Mouse (Mus musculus): ENCODE data around the gene Fam227a.
A peak's percentile ranks its signal among the peaks of the same experiment; 100 is the strongest.

Fam227a gene

DNA sequence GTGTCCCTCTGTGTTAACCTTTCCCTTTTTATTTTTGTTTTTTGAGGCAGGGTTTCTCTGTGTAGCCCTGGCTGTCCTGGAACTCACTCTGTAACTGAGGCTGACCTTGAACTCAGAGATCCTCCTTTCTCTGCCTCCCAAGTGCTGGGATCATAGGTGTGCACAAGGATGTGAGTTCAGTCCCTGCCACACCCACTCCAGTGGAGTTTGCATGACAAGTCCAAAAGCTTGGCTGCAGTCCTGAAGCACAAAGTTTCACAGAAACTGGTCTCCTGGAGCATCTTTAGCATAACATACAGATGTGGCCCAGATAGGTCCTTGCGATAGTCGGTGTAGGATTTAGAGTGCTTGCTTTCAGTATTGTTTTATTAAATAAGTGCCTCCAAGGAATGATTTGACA is 49.5 kb downstream of the Fam227a start:
- no peak for DNase-seq

GRCm38 (mm10) chr15:79608214-79608613 is 50.5 kb downstream of the Fam227a start:
- DNase-seq, result no peak

GRCm38 (mm10) chr15:79607757-79608156 is 51.0 kb downstream of the Fam227a start:
- DNase-seq, result peak; percentile 64

DNA sequence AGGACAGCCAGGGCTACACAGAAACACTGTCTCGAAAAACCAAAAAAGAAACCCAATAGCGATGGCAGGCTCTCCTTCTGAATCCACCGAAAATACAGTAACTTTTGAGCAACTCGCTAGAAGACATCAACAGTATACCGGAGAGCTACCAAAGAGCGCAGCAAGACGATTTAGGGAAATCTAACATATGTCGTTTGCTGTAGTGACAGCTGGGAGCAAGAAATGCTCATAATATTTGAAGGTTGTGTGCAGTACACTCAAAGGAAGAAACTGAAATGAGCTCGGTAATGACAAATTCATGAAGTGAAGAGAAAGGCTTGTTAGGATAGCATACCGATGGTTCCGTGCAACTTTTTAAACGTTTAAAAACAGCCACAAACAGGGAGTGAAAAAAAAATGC is 52.6 kb downstream of the Fam227a start:
- no peak for DNase-seq

DNA sequence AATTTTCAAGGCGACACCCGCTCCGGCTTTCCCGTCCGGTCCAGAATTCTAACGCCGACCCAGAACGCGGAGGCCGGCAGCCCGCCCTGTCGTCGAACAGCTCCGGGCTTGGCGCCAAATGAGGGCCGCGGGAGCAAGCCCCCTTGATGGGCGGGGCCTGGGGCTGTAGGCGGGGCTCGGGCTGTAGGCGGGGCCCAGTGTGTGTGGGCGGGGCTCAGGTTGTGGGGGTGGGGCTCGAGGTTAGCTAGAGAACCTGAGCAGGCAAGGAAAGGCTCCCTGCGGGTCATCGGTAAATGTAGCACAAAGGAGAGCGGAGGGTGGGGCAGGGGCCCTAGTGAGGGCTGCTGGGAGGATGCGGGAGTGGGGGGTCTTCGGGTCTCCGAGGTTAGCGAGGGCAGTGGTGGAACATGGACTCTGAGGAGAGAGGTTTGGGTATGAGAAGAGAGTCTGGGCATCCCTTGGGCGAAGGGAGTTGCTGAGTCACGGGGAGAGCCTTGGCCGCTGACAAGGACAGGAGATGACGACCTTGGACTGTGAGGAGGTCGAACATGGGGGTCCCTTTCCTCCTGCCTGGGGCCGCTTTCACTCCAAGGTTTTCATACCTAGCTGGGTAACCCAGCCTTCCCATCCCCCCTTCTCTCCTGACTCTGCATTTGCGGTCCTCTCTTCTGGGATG is 53.6 kb downstream of the Fam227a start, which contains the start of gene Dmc1:
TSS of gene Dmc1 (minus strand) at position 120 of the 676 bp plus-strand sequence.
- peak; percentile 84 for DNase-seq

DNA sequence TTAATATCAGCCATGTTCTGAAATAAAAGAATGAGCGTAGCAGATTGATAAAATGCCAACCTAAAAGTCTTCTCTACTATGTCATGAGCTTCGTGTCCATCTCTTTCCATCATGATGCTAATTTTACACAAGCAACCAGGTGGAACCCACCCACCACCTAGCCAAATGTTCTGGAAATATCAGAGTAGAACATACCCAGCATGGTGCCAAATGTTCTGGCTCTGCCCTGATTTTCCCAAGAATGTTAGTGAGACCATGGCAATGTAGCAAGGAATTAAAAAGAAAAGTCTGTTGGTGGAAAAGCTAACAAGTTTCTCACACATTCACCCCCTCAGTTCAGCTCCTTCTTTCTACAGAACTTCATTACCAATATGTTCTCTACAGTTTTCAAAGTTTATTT is 58.6 kb downstream of the Fam227a start:
- DNase-seq, result no peak

- no peak for DNase-seq
Observed at GRCm38 (mm10) chr15:79598715-79599114, 60.0 kb downstream of the Fam227a start.

- DNase-seq, result no peak
Observed at GRCm38 (mm10) chr15:79581581-79581980, 77.2 kb downstream of the Fam227a start.

GRCm38 (mm10) chr15:79577671-79578426 is 80.9 kb downstream of the Fam227a start:
- peak; percentile 48 for DNase-seq

DNA sequence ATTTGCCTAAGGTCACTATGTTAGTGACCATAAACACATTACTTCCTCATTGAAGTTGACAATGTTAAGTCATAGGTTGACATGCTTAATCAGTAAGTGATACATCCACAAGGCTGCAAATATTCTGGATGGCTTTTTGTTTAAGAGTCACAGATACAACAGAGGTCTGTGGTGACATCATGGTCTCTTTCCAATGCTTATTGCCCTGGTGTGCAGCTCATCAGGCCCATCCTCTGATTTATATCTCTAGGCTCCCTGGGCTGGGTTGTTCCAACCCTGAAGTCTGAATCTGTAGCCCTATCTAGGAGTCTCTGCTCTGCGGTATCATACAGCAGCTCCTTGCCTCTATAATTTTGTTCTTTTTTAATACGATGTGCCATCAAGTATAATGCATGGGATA is 81.8 kb downstream of the Fam227a start:
- peak; percentile 14 for DNase-seq

- no peak for DNase-seq
Observed at GRCm38 (mm10) chr15:79575543-79576222, 83.1 kb downstream of the Fam227a start.

DNA sequence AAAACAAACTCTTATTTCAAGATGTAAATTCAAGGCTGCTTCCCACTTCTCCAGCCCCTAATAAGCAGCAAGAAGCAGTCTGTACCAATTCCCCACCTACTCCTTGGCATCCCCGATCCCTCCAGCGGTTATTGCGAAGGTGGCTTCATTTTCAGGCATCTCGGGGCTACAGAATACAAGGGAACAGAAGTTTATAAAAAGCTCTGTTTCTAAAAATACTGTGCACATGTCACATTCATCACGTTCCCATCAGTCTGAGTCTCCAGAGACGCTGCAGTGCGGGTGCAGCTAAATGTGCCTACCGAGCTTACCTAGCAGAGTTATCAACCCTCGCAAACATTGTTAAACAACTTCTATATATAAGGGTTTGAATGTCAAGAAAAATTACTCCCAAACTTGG is 96.3 kb downstream of the Fam227a start:
- no peak for DNase-seq

DNA sequence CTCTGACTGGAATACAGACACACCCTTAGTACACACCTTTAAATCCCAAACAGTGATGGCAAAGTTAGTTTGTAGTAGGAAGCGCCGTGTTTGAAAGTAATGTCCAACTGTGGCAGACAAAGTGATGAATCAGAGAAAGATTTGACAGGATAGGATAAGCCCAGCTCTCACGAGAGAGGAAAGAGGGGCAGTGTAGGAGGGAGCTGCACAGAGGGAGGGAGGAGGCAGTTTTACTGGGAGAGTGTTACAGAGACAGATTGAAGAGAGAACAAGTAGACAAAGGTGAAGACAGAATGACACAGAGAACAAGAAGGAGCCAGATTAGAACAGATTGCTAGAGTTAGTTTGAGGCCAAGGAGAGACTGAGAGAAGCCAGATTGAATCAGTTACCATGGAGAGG is 99.1 kb downstream of the Fam227a start:
- no peak for DNase-seq
